Mouse (Mus musculus) liver, adult 10 weeks (tissue): ENCODE measurements around the gene Ap1b1. TPM values are rescaled to one million over a fixed set of nuclear protein-coding genes. Genes with fewer than 3 reads are reported as not detected.

ENCODE experiments used
- polyA plus RNA-seq: library from polyadenylated mRNA; stranded (reverse); fragments of 350-450 nt; fragmentation: Illumina TruSeq; extraction: RNeasy Lipid Tissue Mini Kit (QIAGEN cat#74804); gene quantifications from one replicate; pipeline ENCODE4 v1.2.3, GENCODE M21; 2014; ENCODE audit warnings: low read depth, low replicate concordance

Ap1b1 gene
- 27.8 TPM for polyA plus RNA-seq

GRCm38 (mm10) chr11:4986695-4987486 lies at the start of gene Ap1b1:
Ap1b1 (plus strand) TSS chr11:4986824.

GRCm38 (mm10) chr11:4947813-4948174 lies 38.8 kb upstream of the Ap1b1 start, which contains the start of gene Nefh:
Nefh (minus strand) TSS chr11:4948064.

GRCm38 (mm10) chr11:5057856-5058641 lies 71.4 kb downstream of the Ap1b1 start, which contains the start of gene Rasl10a:
Rasl10a (plus strand) TSS chr11:5058128.

GRCm38 (mm10) chr11:5065056-5065821 lies 78.6 kb downstream of the Ap1b1 start, which contains the start of gene Gas2l1:
Gas2l1 (minus strand) TSS chr11:5065327.

Other genes starting within 250 kb of the Ap1b1 start
- not detected for gene Cabp7, start 240.0 kb upstream of the Ap1b1 start, polyA plus RNA-seq
- 22.1 TPM for gene Nf2, start 137.3 kb upstream of the Ap1b1 start, polyA plus RNA-seq
- gene Nipsnap1, start 112.9 kb upstream of the Ap1b1 start, polyA plus RNA-seq, result 218 TPM
- gene Thoc5, start 91.5 kb upstream of the Ap1b1 start, polyA plus RNA-seq, result 5.0 TPM
- 0.21 TPM for gene Nefh, start 38.8 kb upstream of the Ap1b1 start, polyA plus RNA-seq
- not detected for gene Rasl10a, start 71.3 kb downstream of the Ap1b1 start, polyA plus RNA-seq
- gene Gas2l1, start 78.5 kb downstream of the Ap1b1 start, polyA plus RNA-seq, result 1.3 TPM
- gene Rhbdd3, start 112.1 kb downstream of the Ap1b1 start, polyA plus RNA-seq, result 0.56 TPM
- 103 TPM for gene Ewsr1, start 112.4 kb downstream of the Ap1b1 start, polyA plus RNA-seq
- gene Emid1, start 165.4 kb downstream of the Ap1b1 start, polyA plus RNA-seq, result not detected